Mouse (Mus musculus) retina, postnatal 1 day (tissue): ENCODE data around the gene Zscan2.
A peak's percentile ranks its signal among the peaks of the same experiment; 100 is the strongest.

Experiments
- DNase-seq: peaks from one replicate; pipeline ENCODE4 v3.0.0-alpha.2; 2012

The Zscan2 gene

GRCm38 (mm10) chr7:80860729-80861274 is at the start of gene Zscan2:
TSS of gene Zscan2 (plus strand) at chr7:80860920.
- DNase-seq: peak; percentile 98

- DNase-seq: no peak
These were observed 47.3 kb upstream of the Zscan2 start for GRCm38 (mm10) chr7:80813397-80813796.

DNA sequence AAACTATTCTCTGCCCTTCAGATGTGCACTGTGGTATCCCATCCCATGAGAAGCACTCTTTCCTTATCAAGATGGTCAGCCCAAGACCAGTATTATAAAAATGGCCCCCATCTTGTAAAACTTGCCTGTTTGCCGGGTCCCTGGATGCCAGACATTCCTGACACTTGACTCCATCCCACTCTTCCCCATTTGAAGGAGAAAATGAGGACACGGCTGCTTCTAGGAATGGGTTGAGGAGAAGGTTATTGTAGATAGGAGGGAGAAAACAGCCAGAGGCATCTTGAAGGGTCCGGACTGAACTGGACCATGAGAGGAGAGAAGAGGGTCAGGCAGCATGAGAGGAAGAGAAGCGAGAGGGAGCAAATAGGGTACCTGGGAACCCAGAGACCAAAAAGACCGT is 44.1 kb upstream of the Zscan2 start:
- DNase-seq: no peak

DNA sequence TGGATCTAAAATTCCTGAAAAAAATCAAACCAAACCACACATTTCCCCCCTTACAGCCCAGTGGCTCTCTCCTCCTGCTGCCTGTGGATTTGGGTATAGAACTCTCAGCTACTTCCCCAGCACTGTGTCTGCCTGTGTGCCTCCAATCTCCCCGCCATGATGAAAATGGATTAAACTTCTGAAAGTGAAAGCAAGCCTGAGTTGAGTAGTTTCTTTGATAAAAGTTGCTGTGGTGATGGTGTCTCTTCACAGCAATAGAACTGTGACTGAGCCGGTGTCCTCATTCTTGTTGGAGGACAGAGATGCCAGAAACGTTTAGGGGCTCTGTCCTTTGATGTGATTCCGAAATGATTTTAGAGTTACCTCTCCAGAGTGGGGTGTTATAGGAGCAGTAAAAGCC is 39.9 kb upstream of the Zscan2 start:
- DNase-seq: no peak

GRCm38 (mm10) chr7:80823267-80823666 is 37.5 kb upstream of the Zscan2 start:
- no peak for DNase-seq

DNA sequence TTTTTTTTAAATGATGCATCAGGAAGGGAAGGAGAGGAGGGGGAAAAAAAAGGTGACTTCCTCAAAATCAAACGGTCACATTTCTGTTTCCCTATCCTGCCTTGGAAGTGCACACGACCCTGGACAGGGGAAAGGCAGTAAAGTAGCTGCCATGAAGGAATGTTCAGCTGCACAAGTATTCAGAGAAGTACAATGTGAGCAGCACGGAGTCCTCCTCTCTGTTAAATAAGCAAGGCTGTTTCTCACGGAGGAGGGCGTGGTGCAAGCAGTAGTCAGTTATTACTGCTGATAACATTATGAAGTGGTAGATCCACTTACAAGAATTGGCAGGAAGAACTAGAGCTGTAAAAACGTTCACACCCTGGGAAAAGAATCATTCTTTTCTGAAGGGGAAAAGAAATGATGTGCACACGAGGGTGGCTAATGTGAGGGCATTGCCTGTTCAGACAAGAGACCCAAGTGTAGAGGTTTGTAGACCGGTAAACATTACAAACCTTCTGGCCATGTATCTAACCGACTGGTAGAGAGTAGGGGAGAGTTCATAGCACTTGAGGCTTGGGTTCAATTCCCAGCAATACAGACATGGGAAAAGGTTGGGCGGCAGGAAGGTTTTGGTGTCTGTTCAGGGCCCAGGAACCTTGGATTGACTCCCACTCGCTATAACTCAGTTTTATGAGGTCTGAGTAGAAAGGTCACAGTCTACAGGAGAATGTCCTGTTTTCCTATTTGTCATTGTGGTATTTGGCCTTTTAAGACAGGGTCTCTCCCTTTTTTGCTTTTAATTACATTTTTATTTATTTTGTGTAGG is 36.6 kb upstream of the Zscan2 start:
- no peak for DNase-seq

DNA sequence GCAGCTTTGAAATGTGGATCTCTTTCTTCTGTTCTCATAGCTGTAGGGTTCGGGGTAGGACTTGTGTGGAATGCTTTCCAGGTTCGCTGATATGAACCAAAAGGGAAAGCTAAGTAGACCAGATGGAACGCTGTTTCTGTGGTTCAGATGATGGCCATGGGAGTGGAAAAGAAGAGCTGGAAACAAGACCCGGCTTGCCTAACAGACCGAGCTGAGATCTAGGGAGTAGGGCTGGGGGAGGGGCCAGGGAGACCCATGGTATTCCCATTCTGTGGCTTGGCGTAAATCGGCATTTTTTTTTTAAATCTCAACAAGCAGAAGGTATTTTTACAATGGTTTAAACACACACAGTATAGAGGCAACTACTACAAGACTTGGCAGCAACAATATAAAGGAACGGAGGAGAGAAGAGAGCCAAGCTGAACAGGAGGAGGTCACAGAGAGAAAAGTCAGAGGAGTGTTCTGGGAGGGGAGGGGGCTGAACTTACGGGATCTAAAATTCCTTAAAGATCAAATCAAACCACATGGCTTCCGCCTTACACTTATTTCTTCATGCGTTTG is 34.8 kb upstream of the Zscan2 start, which contains the start of gene Iqgap1:
Gene Iqgap1 (minus strand): TSS at position 132 of the 561 bp plus-strand sequence.
- DNase-seq: no peak

DNA sequence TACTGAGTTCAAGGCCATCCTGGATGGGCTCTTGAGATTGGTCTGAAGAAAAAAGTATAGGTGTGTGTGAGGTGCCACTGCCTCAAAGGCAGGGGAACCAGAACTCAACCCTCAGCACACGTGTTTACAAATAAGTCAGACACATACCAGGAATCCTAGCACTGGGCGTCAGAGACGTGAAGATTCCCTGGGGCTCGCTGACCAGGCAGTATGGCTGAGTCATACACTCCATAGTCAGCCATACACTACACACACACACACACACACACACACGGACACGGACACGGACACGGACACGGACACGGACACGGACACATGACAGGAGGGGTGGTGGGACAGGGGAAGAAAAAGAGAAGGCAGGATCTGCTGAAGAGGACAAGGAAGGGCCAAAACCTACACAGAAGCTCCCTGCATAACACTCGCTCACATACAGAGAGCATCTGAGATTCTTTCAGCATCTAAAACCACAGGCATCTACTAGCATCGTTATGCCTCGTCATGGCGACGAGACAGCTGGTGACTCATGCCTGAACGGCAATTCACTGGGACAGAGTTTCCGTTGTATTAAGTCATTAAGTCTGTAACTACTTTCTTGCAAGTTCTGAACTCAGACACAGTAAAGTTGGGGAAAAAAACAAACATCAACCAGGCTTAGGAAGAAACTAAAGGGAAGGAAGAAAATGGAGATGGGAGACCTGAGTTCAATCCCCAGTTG is 32.4 kb upstream of the Zscan2 start:
- DNase-seq: peak; percentile 22

GRCm38 (mm10) chr7:80830193-80830803 is 30.4 kb upstream of the Zscan2 start:
- DNase-seq: no peak

DNA sequence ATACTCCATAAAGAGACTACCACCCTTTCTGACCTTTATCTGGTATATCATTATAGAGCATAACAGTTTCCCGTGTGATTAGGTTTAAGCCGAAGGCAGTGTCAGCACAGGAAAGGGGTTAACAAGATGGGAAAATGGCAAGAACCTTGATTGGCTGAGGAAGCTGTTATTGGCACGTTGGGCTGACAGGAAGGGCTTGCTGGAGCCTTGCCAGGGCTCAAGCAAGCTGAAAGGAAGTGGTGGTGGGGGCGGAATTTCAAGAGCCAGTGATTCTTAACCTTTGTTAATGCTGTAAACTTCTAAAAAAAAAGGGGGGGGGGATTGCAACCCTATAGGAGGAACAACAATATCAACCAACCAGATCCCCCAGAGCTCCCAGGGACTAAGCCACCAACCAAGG is 28.5 kb upstream of the Zscan2 start:
- DNase-seq: peak; percentile 45

DNA sequence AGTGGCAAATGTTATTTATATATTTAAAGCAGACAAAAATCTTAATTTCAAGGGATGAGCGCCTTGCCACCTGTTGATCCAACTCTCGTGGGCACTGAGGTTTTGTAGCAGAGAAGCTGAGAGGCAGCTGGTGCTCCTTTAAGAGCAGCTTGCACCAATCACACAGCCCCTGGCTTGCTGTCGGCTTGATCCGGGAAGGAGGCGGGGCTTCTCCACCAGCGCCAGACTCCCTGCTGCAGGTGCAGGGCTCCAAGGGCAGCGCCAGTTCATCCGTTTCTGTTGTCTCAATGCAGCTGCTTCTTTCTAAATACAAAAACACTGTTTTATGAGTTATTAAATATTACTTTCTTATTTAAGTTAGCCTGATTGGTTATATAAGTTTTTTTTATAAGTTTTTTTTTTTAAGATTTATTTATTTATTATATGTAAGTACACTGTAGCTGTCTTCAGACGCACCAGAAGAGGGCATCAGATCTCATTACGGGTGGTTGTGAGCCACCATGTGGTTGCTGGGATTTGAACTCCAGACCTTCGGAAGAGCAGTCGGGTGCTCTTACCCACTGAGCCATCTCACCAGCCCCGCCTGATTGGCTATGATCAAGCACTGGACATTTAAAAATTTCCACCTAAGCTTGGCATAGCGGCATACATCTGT is 27.6 kb upstream of the Zscan2 start:
- peak; percentile 88 for DNase-seq

DNA sequence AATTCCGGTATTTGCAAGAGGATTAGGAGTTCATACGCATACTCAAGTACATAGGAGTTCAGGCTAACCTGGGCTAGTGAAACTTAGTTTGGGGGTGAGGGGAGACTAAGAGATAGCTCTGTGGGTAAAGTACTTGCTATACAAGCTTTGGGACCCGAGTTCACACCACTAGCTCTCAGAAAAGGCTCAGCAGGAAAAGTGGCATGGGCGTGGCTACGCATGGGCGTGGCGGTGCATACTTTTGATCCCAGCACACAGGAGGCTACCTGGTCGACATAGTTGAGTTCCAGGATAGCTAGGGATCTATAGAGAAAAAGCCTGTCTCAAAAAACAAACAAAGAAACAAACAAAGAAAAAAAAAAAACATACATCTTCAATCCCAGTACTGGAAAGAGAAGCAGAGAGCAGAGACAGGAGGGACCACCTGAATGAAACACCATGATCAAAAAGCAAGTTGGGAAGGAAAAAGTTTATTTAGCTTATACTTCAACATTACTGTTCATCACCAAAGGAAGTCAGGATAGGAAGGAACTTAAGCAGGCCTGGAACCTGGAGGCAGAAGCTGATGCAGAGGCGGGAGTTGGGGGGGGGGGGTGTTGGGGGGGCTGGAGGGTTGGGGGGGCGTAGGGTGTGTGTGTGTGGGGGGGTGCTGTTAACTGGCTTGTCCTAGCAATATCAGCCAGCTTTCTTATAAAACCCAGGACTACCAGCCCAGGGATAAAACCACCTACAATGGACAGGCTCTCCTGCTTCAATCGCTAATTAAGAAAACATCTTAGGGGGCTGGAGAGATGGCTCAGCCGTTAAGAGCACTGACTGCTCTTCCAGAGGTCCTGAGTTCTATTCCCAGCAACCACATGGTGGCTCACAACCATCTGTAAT is 26.8 kb upstream of the Zscan2 start:
- no peak for DNase-seq

GRCm38 (mm10) chr7:80835984-80836652 is 24.6 kb upstream of the Zscan2 start:
- DNase-seq: no peak

DNA sequence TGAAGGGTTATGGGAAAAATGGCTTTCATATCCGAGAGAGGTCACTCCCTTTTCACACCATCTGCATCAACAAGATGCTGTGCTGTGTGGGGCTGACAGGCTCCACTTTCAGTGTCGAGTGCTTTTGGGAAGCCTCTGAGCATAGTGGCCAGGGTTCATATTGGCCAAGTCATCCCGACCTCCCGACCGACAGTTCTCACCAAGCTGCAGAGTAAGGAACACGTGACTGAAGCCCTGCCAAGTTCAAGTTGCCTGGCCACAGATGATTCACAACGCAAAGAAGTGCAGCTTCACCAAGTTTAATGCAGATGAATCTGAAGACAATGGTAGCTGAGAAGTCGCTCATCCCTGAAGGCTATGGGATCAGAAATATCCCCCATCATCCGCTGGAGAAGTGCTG is 23.0 kb upstream of the Zscan2 start:
- no peak for DNase-seq

DNA sequence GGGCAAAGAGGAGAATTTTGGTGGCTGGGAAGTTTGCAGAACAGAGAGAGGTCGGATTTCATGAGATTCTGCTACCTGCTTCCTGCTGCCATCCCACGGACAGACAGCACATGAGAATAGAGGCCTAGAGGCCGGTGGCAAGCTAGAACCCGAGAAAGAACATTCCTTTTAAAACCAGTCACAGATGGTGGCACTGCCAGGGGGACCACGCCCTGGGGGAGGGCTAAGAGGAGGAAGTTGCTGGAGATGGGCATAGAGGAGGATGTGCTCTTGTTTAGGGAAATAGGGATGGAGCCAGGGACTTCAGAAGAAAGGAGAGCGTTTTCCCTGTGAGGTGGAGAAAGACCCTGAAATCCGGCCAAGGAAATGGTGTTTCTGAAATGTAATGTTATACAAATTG is 22.5 kb upstream of the Zscan2 start:
- no peak for DNase-seq

DNA sequence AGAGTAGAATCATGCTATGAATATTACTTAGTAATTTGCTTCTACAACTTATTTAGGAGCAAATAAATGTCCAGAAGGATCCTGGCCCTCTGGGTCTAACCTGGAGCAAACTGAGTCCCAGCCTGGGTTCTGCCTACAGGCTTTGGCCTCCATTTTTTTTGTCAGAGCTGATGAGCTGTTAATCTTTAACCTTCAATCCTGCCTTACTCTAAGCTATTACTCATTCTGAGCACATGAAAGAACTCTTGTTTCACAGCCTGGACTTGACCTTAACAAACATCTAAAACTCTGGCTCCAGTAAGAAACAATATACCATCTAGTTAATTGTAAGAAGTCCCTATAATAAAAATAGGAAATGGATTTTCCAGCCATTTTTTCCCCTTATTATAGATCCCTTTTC is 21.0 kb upstream of the Zscan2 start:
- DNase-seq: no peak

GRCm38 (mm10) chr7:80840241-80840640 is 20.5 kb upstream of the Zscan2 start:
- DNase-seq: no peak

- no peak for DNase-seq
These were observed 19.8 kb upstream of the Zscan2 start for GRCm38 (mm10) chr7:80840937-80841336.

- no peak for DNase-seq
These were observed 18.6 kb upstream of the Zscan2 start for GRCm38 (mm10) chr7:80842132-80842531.

DNA sequence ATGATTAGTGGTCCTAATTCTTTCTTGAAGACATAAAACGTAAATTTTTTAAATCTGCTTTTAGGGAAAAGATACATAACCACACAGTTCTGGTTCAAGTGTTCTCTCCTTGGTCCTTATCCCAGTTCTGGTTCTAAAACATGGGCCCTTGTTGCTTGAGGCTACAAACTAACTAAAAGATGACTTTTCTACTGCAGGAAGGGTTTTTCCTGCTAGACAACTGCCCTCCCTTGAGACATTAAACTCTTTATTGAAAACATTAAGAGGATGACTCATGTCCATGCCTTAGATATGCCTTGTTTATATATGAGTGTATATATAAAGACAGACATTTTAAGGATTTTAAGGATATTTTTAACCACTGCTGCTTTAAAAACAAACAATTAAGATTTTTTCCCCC is 17.5 kb upstream of the Zscan2 start:
- no peak for DNase-seq
